Comparison of ENCODE assay signal across 9 mouse cellular contexts in the genomic region with DNA sequence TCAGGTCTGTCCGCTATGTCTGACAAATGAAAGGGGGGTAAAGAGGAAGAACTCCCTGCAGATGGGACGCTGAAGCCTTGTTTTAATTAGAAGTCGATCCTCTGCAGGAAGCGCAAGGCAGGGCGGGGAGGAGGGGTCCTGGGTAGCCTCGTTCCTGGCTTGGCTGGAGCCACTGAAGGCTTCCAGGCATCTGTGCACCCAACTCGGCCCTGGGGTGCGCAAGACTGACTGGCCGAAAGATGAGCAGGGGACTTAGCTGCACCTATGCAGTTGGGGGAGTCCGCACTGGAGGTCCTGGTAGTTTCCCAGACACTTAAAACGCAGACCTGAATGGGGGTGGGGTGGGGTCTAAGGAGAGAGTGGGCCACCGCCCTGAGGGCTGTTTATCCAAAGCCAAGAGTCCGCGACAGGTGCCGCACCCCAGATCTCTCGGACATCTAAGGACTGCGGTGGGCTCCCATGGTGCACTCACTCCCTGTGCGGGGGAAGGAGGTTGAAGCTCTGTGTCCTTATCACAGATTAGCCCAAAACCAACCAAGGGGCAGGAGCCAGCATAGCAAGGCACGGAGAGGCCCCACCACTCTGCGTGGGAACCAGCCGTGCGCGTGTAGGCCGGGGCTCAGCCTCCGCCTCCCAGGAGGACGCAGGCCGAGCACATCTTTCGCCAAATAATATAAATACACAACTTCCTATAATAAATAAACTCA. TPM values are rescaled to one million over a fixed set of nuclear protein-coding genes. Genes with fewer than 3 reads are reported as not detected.
A peak's percentile ranks its signal among the peaks of the same experiment; 100 is the strongest.
DNase-seq lines count a peak whose midpoint lies in the region; ATAC-seq lines count a peak whose summit lies in the region.
"Had no signal": no experiment of that assay in that cellular context is flagged by ENCODE, and none has a peak within 500 bp of the region (broad histone marks: within the 10 kb centered on the region; RNA-seq: fewer than 3 reads in every experiment).

No protein-coding gene starts in this region.

- no peak for ATAC-seq in heart, embryonic 15.5 days (replicated peaks; ENCODE audit: insufficient number of reproducible peaks, insufficient read depth, low FRiP score, low read depth)
- no peak for ATAC-seq in midbrain, embryonic 14.5 days (ENCODE audit: low FRiP score, low TSS enrichment)
- no peak for ATAC-seq in activated CD4-positive, CD25-positive, alpha-beta regulatory T cell, adult 4 months

- peak overlapping the region; percentile 99 for H3K4me2 ChIP-seq in heart, embryonic 15.5 days
- peak overlapping the region; percentile 95 for H3K4me2 ChIP-seq in midbrain, embryonic 14.5 days (ENCODE audit: low read length)

- intact Hi-C loops in heart, postnatal 25 days (cut with DNase I): no loop called here

- H3K36me3 ChIP-seq in heart, embryonic 15.5 days: no peaks in the 10 kb centered on the region
- H3K36me3 ChIP-seq in hindbrain, embryonic 10.5 days: peaks cover 22% of the 10 kb centered on the region
- H3K36me3 ChIP-seq in midbrain, embryonic 14.5 days (ENCODE audit: control insufficient read depth, insufficient read depth, low read length): no peaks in the 10 kb centered on the region

- H3K4me3 ChIP-seq in heart, embryonic 15.5 days: peak overlapping the region; percentile 65
- H3K4me3 ChIP-seq in hindbrain, embryonic 10.5 days: peak overlapping the region; percentile 81
- H3K4me3 ChIP-seq in midbrain, embryonic 14.5 days (replicated peaks; ENCODE audit: low read depth, low read length): peak overlapping the region; percentile 67

- no peak overlapping the region for H3K9ac ChIP-seq in heart, embryonic 15.5 days
- H3K9ac ChIP-seq in midbrain, embryonic 14.5 days (replicated peaks; ENCODE audit: low read length): peak overlapping the region; percentile 57

- peaks cover 36% of the 10 kb centered on the region for H3K4me1 ChIP-seq in heart, embryonic 15.5 days (replicated peaks)
- peaks cover 95% of the 10 kb centered on the region for H3K4me1 ChIP-seq in hindbrain, embryonic 10.5 days (replicated peaks)
- peaks cover 34% of the 10 kb centered on the region for H3K4me1 ChIP-seq in midbrain, embryonic 14.5 days (ENCODE audit: control insufficient read depth, insufficient read depth, low read length)

- H3K27ac ChIP-seq in heart, embryonic 15.5 days: no peak overlapping the region
- H3K27ac ChIP-seq in hindbrain, embryonic 10.5 days: peak overlapping the region; percentile 97
- peak overlapping the region; percentile 77 for H3K27ac ChIP-seq in midbrain, embryonic 14.5 days (replicated peaks; ENCODE audit: low read depth, low read length)

- H3K27me3 ChIP-seq in heart, embryonic 15.5 days: peaks cover 100% of the 10 kb centered on the region
- H3K27me3 ChIP-seq in hindbrain, embryonic 10.5 days (ENCODE audit: insufficient read depth, poor library complexity, severe bottlenecking): peaks cover 56% of the 10 kb centered on the region
- H3K27me3 ChIP-seq in midbrain, embryonic 14.5 days (ENCODE audit: control insufficient read depth, insufficient read depth, low read length): 0 out of 2 replicates have a peak, but pooled peaks cover 8% of the 10 kb centered on the region

- WGBS in heart, embryonic 15.5 days: under 1% methylated on average over 28 of the region's 28 CpGs
- WGBS in hindbrain, embryonic 10.5 days: under 1% methylated on average over 28 of the region's 28 CpGs
- 0% methylated on average over 28 of the region's 28 CpGs for WGBS in midbrain, embryonic 14.5 days

- H3K9me3 ChIP-seq in heart, embryonic 15.5 days (replicated peaks): no peaks in the 10 kb centered on the region
- no peaks in the 10 kb centered on the region for H3K9me3 ChIP-seq in hindbrain, embryonic 10.5 days
- no peaks in the 10 kb centered on the region for H3K9me3 ChIP-seq in midbrain, embryonic 14.5 days (ENCODE audit: control insufficient read depth, low read length)

- no peak for DNase-seq in heart, postnatal 25 days (ENCODE audit: low spot score)
- DNase-seq in WW6 (ENCODE audit: low read depth, low spot score): peak; percentile 36
- DNase-seq in hindbrain, embryonic 10.5 days (ENCODE audit: low spot score): peak; percentile 71
- DNase-seq in midbrain, embryonic 14.5 days: peak; percentile 64
- DNase-seq in frontal cortex, postnatal 25 days (ENCODE audit: low spot score in 2 of 2): no peak
- DNase-seq in adrenal gland, postnatal 10 days: no peak

RNA-seq across cellular contexts. Expression of gene Fzd10, which starts 1.1 kb away (rescaled TPM):
- 0.23 and 0.30 TPM in 2 replicates for polyA plus RNA-seq in heart, embryonic 15.5 days (2015; fragmentation: Nextera tagmentation; extraction: Ambion mirVana)
- total RNA-seq in heart, postnatal 25 days (2021): under 1 TPM in 1 of 2 experiments, not detected in 1; 0.08 TPM
- polyA plus RNA-seq in hindbrain, embryonic 10.5 days (2016; fragmentation: Nextera tagmentation; extraction: Ambion mirVana): 16.0 and 22.3 TPM in 2 replicates
- polyA plus RNA-seq in midbrain, embryonic 14.5 days (2014; fragmentation: Nextera tagmentation; extraction: Ambion mirVana): 10.1 and 11.6 TPM in 2 replicates
- polyA plus RNA-seq in activated CD4-positive, CD25-positive, alpha-beta regulatory T cell, adult 4 months (2017; shearing (Covaris generic)): not detected
- total RNA-seq in adrenal gland, postnatal 10 days (2021): 1 to 10 TPM in 1 of 2 experiments, under 1 TPM in 1; 0.51 to 2.2 TPM
- total RNA-seq: hematopoietic stem cell, adult 5-6 weeks had no signal

Comparison
In these comparisons a context has a peak if more than half of its experiments do, and no peak if none do; other contexts are left out.
1. DNase-seq: peak in WW6 (single experiment), hindbrain, embryonic 10.5 days (single experiment) and midbrain, embryonic 14.5 days (single experiment); none in heart, postnatal 25 days (single experiment), frontal cortex, postnatal 25 days (0 of 2) and adrenal gland, postnatal 10 days (single experiment).
2. Peak in every context shown above with its lines, with median percentiles within 50 percentile points of each other: H3K4me3 ChIP-seq.